Mouse (Mus musculus): ENCODE results near the gene D630039A03Rik. TPM values are rescaled to one million over a fixed set of nuclear protein-coding genes. Genes with fewer than 3 reads are reported as not detected.

Gene D630039A03Rik
- polyA plus RNA-seq, 1 experiment from 2014 or later, result 0.36 TPM

- no peaks in the 10 kb centered on the region for H3K9me3 ChIP-seq (replicated peaks)
- WGBS, result 52% methylated on average over 1 of the region's 1 CpGs
- no peak overlapping the region for H3K4me2 ChIP-seq
- H3K36me3 ChIP-seq, result peaks cover 38% of the 10 kb centered on the region
- no peak overlapping the region for H3K4me3 ChIP-seq (replicated peaks)
- 0 out of 2 replicates have a peak, but pooled peaks cover 2% of the 10 kb centered on the region for H3K27me3 ChIP-seq (replicated peaks)
- no peak overlapping the region for H3K27ac ChIP-seq (replicated peaks)
- ATAC-seq (ENCODE audit: low FRiP score), result no peak
- no peak overlapping the region for H3K9ac ChIP-seq (replicated peaks)
- peaks cover 33% of the 10 kb centered on the region for H3K4me1 ChIP-seq
These were observed 36.8 kb upstream of the D630039A03Rik start for GRCm38 (mm10) chr4:57952891-57953290.

GRCm38 (mm10) chr4:57952416-57952815 lies 36.3 kb upstream of the D630039A03Rik start:
- ATAC-seq (ENCODE audit: low FRiP score), result no peak
- peaks cover 29% of the 10 kb centered on the region for H3K4me1 ChIP-seq
- H3K4me2 ChIP-seq, result no peak overlapping the region
- no peak overlapping the region for H3K9ac ChIP-seq (replicated peaks)
- no peaks in the 10 kb centered on the region for H3K27me3 ChIP-seq (replicated peaks)
- no peaks in the 10 kb centered on the region for H3K9me3 ChIP-seq (replicated peaks)
- 94% methylated on average over 3 of the region's 3 CpGs for WGBS
- H3K36me3 ChIP-seq, result peaks cover 39% of the 10 kb centered on the region
- no peak overlapping the region for H3K27ac ChIP-seq (replicated peaks)
- H3K4me3 ChIP-seq (replicated peaks), result no peak overlapping the region

GRCm38 (mm10) chr4:57949866-57950265 lies 33.8 kb upstream of the D630039A03Rik start:
- Histone ChIP-seq H3K27ac (replicated peaks) (no peak overlapping the region), H3K27me3 (replicated peaks) (no peaks in the 10 kb centered on the region), H3K4me1 (peaks cover 14% of the 10 kb centered on the region), H3K4me3 (replicated peaks) (no peak overlapping the region), H3K9ac (replicated peaks) (no peak overlapping the region), H3K36me3 (peaks cover 56% of the 10 kb centered on the region), H3K9me3 (replicated peaks) (no peaks in the 10 kb centered on the region), H3K4me2 (no peak overlapping the region)
- no peak for ATAC-seq (ENCODE audit: low FRiP score)
- 92% methylated on average over 6 of the region's 6 CpGs for WGBS

GRCm38 (mm10) chr4:57947476-57947875 lies 31.4 kb upstream of the D630039A03Rik start:
- Histone ChIP-seq H3K27me3 (replicated peaks) (no peaks in the 10 kb centered on the region), H3K4me3 (replicated peaks) (no peak overlapping the region), H3K4me1 (no peaks in the 10 kb centered on the region), H3K9me3 (replicated peaks) (no peaks in the 10 kb centered on the region), H3K4me2 (no peak overlapping the region), H3K36me3 (peaks cover 73% of the 10 kb centered on the region), H3K9ac (replicated peaks) (no peak overlapping the region), H3K27ac (replicated peaks) (no peak overlapping the region)
- 93% methylated on average over 4 of the region's 4 CpGs for WGBS
- no peak for ATAC-seq (ENCODE audit: low FRiP score)

- Histone ChIP-seq H3K36me3 (peaks cover 77% of the 10 kb centered on the region), H3K4me2 (no peak overlapping the region), H3K27me3 (replicated peaks) (no peaks in the 10 kb centered on the region), H3K27ac (replicated peaks) (no peak overlapping the region), H3K4me1 (no peaks in the 10 kb centered on the region), H3K9ac (replicated peaks) (no peak overlapping the region), H3K9me3 (replicated peaks) (no peaks in the 10 kb centered on the region), H3K4me3 (replicated peaks) (no peak overlapping the region)
- 92% methylated on average over 10 of the region's 10 CpGs for WGBS
- no peak for ATAC-seq (ENCODE audit: low FRiP score)
These were observed 30.9 kb upstream of the D630039A03Rik start for GRCm38 (mm10) chr4:57947036-57947435.

GRCm38 (mm10) chr4:57942892-57943291 lies 26.8 kb upstream of the D630039A03Rik start:
- WGBS, result 95% methylated on average over 2 of the region's 2 CpGs
- no peaks in the 10 kb centered on the region for H3K27me3 ChIP-seq (replicated peaks)
- peaks cover 40% of the 10 kb centered on the region for H3K36me3 ChIP-seq
- no peaks in the 10 kb centered on the region for H3K9me3 ChIP-seq (replicated peaks)
- H3K9ac ChIP-seq (replicated peaks), result no peak overlapping the region
- no peak overlapping the region for H3K27ac ChIP-seq (replicated peaks)
- H3K4me1 ChIP-seq, result no peaks in the 10 kb centered on the region
- no peak overlapping the region for H3K4me3 ChIP-seq (replicated peaks)
- no peak overlapping the region for H3K4me2 ChIP-seq
- no peak for ATAC-seq (ENCODE audit: low FRiP score)

- H3K9me3 ChIP-seq (replicated peaks), result no peaks in the 10 kb centered on the region
- WGBS, result 95% methylated on average over 4 of the region's 4 CpGs
- no peaks in the 10 kb centered on the region for H3K27me3 ChIP-seq (replicated peaks)
- H3K4me1 ChIP-seq, result no peaks in the 10 kb centered on the region
- H3K27ac ChIP-seq (replicated peaks), result no peak overlapping the region
- peaks cover 30% of the 10 kb centered on the region for H3K36me3 ChIP-seq
- ATAC-seq (ENCODE audit: low FRiP score), result no peak
- H3K9ac ChIP-seq (replicated peaks), result no peak overlapping the region
- no peak overlapping the region for H3K4me3 ChIP-seq (replicated peaks)
- no peak overlapping the region for H3K4me2 ChIP-seq
These were observed 24.5 kb upstream of the D630039A03Rik start for GRCm38 (mm10) chr4:57940631-57941030.

GRCm38 (mm10) chr4:57937292-57937691 lies 21.2 kb upstream of the D630039A03Rik start:
- peaks cover 3% of the 10 kb centered on the region for H3K36me3 ChIP-seq
- no peak overlapping the region for H3K9ac ChIP-seq (replicated peaks)
- H3K4me1 ChIP-seq, result no peaks in the 10 kb centered on the region
- H3K27me3 ChIP-seq (replicated peaks), result no peaks in the 10 kb centered on the region
- no peak overlapping the region for H3K4me2 ChIP-seq
- WGBS, result 90% methylated on average over 6 of the region's 6 CpGs
- H3K27ac ChIP-seq (replicated peaks), result no peak overlapping the region
- ATAC-seq (ENCODE audit: low FRiP score), result no peak
- no peaks in the 10 kb centered on the region for H3K9me3 ChIP-seq (replicated peaks)
- H3K4me3 ChIP-seq (replicated peaks), result no peak overlapping the region

- H3K27me3 ChIP-seq (replicated peaks), result no peaks in the 10 kb centered on the region
- no peak overlapping the region for H3K4me2 ChIP-seq
- ATAC-seq (ENCODE audit: low FRiP score), result no peak
- no peak overlapping the region for H3K9ac ChIP-seq (replicated peaks)
- H3K4me3 ChIP-seq (replicated peaks), result no peak overlapping the region
- no peaks in the 10 kb centered on the region for H3K4me1 ChIP-seq
- no peaks in the 10 kb centered on the region for H3K36me3 ChIP-seq
- no peaks in the 10 kb centered on the region for H3K9me3 ChIP-seq (replicated peaks)
- WGBS, result 86% methylated on average over 5 of the region's 5 CpGs
- H3K27ac ChIP-seq (replicated peaks), result no peak overlapping the region
These were observed 18.1 kb upstream of the D630039A03Rik start for GRCm38 (mm10) chr4:57934181-57934580.

GRCm38 (mm10) chr4:57930559-57931170 lies 14.6 kb upstream of the D630039A03Rik start:
- Histone ChIP-seq H3K27me3 (replicated peaks) (no peaks in the 10 kb centered on the region), H3K4me2 (no peak overlapping the region), H3K4me1 (no peaks in the 10 kb centered on the region), H3K4me3 (replicated peaks) (no peak overlapping the region), H3K36me3 (no peaks in the 10 kb centered on the region), H3K9me3 (replicated peaks) (no peaks in the 10 kb centered on the region), H3K27ac (replicated peaks) (no peak overlapping the region), H3K9ac (replicated peaks) (no peak overlapping the region)
- no peak for ATAC-seq (ENCODE audit: low FRiP score)
- 80% methylated on average over 5 of the region's 5 CpGs for WGBS

GRCm38 (mm10) chr4:57927464-57928205 lies 11.5 kb upstream of the D630039A03Rik start:
- no peaks in the 10 kb centered on the region for H3K27me3 ChIP-seq (replicated peaks)
- no peak overlapping the region for H3K4me3 ChIP-seq (replicated peaks)
- H3K9ac ChIP-seq (replicated peaks), result no peak overlapping the region
- ATAC-seq (ENCODE audit: low FRiP score), result peak; percentile 35; the same call in 1 of the 2 replicates
- WGBS, result 25% methylated on average over 3 of the region's 3 CpGs
- no peaks in the 10 kb centered on the region for H3K9me3 ChIP-seq (replicated peaks)
- no peaks in the 10 kb centered on the region for H3K36me3 ChIP-seq
- peaks cover under 1% of the 10 kb centered on the region; the same call in 1 of the 2 replicates for H3K4me1 ChIP-seq
- H3K4me2 ChIP-seq, result no peak overlapping the region
- H3K27ac ChIP-seq (replicated peaks), result no peak overlapping the region

- H3K4me2 ChIP-seq, result no peak overlapping the region
- H3K27ac ChIP-seq (replicated peaks), result no peak overlapping the region
- H3K9me3 ChIP-seq (replicated peaks), result no peaks in the 10 kb centered on the region
- no peak overlapping the region for H3K4me3 ChIP-seq (replicated peaks)
- H3K4me1 ChIP-seq, result peaks cover 6% of the 10 kb centered on the region
- H3K9ac ChIP-seq (replicated peaks), result no peak overlapping the region
- no peaks in the 10 kb centered on the region for H3K36me3 ChIP-seq
- H3K27me3 ChIP-seq (replicated peaks), result no peaks in the 10 kb centered on the region
- 73% methylated on average over 6 of the region's 6 CpGs for WGBS
- ATAC-seq (ENCODE audit: low FRiP score), result no peak
These were observed 8.5 kb upstream of the D630039A03Rik start for GRCm38 (mm10) chr4:57924556-57925071.

Data from neural tube, embryonic 15.5 days (tissue).